Mouse (Mus musculus) right cerebral cortex, adult 2 months (tissue): ENCODE measurements around the gene Itsn1.

Source experiments
- DNase-seq, 2 experiments: peaks; one replicate each; pipeline ENCODE4 v3.0.0; 2021 to 2022; ENCODE audit warnings: low spot score in 2 of 2

The Itsn1 gene

DNA sequence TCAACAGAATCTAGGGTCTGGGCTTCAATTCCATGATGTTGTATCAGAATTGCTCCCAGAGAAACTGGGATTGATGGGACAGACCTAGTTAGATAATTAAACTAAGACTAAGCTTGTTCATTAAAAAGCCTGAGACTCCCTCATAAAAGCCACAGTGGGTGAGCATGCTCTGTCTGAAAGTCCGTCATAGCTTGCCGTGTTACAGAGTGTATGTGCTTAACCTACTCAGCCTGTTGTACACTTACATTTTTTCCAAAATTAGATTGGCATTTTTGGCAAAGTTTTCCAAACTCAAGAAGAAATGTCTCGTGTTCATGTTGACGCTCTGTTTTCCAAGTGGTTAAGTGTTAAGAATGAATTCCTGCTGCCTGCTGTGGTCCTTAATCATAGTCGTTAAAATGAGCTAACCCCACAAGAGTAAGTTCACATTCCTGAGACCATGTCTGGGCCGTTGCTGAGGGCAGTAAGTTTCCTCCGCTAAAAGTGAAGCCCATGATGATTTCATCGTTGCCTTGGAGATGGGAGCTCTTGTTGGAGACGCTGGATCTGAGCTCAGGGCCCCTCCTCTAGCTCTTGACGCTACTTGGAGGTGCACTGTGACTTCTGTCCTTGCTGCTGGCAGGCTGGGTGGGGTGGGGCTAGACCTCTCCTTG, 117.1 kb downstream of the Itsn1 start:
- DNase-seq, result no peak

DNA sequence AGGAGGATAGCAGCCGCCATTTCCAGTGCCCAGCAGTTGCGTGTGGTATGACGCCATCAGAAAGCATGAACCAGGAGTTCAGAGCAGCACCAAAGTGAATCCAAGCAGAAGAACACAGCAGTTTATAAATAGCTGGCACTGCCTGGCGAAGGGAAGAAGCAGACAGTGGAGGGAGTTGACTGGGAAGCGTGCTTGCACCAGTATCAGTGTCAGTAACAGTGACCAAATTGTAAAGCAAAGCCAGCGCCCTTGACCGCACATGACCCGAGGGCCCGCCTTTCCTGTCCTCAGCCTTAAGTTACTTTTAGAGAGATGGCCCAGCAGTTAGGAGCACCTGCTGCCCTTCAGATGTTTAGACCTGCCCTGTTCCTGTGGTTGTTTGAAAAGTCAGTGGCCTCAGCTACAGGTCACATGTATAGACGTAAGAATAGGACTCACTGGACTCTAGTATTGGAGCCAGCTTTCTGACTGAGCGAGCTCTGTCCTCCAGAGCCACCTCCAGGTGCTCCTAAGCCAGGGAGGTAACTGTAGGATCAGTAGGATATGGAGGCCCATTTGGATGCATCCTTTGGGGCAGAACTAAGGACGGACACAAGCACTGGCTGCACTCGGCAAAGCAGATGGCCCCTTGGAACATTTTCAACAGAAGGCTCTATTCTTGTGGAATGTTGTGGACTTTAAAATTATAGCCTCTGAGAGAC, 118.6 kb downstream of the Itsn1 start:
- DNase-seq, result no peak

DNA sequence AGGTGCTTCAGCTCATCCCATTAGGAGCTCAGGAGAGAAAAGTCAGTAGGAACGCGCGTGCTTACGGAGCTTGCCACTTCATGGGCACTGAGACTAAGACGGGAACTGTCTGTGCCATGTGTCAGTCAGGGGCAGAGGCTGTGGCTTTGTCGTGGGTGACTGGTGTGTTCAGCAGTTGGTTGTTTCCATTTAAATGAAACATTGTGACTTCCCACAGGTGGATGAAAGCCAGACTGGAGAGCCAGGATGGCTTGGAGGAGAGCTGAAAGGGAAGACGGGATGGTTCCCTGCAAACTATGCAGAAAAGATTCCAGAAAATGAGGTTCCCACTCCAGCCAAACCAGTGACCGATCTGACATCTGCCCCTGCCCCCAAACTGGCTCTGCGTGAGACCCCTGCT, 119.4 kb downstream of the Itsn1 start:
- DNase-seq, result no peak

DNA sequence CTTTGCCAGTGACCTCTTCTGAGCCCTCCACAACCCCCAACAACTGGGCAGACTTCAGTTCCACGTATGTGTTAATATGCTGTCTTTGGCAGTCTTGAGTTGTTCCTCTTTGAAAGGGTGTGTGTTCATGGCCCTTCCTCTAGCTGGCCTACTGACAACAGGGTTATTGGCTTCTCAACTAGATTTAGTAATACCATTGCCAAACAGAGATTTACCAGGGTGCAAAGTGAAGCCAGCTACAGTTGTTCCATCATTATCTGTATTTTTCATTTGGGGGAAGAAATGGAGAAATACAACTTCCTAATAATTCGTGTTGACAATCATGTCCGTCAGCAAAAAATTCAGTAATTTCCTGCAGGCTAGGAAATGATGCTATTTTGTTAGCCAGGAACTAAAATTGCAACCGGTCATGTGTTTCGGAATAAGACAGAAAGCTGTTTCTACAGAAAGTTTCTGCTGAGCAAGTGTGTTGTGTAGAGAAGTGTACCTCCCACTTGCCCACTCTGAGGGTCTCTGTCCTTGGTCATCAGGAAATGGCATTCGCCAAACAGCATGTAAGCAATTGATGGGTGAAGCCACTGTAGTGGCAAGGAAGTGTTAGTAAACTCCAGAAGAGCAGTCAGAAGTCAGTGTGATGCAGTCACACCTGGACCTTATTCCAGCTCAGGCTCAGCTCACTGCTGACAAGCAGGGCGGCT, 120.0 kb downstream of the Itsn1 start:
- no peak for DNase-seq

DNA sequence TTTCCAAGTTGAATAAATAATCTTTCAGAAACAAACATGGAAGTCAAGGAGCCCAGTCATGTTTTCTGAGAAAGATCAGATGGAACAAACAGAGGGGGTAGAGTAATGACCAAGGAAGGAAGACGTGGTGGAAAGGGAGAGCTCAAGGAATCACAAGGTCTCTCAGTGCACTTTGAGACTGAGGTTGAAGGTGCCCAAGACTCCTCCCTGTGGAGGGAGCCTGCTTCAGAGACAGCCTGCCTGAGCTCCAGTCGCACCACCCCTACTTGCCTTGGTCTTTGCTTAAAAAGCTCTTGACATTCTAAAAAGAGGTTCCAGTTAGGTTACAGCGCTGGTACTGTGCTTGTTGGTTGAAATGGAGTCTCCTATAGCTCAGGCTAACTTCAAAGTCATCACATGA, 121.1 kb downstream of the Itsn1 start:
- no peak for DNase-seq

DNA sequence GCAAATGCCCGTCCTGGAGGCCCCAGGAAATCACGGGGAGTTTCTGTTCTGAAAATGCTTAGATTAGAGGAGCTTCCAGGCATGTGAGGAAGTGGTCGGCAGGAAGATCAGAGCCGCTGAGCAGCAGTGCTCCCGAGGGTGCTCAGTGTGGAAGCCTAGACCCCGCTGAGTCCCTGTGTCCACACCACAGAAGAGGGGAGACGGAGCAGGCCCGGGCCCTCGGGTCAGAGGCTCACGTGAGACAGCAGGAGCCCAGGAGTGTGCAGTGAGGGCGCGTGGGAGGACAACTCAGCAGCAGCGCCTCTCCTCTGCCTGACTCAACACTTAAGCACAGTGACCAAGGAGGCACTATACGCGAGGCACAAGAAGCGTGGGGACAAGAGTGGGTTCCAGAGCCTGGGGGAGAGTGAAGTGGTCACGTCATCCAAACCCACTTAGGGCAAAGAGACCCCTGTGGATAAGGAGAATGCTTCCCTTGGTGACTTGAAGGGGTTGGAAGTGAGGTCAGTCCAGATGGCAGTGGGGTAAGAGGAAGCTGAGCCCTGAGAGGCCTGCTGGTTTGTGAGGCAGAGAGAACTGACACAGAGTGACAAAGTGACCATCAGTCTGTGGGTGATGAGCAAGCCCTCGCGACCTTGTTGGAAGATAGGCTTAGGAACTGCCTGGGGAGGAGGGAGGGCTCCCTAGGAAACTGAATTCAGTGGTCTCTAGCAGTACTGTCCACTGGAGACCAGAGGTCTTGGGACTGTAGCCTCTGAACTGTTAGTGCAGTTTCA, 122.6 kb downstream of the Itsn1 start:
- no peak for DNase-seq

DNA sequence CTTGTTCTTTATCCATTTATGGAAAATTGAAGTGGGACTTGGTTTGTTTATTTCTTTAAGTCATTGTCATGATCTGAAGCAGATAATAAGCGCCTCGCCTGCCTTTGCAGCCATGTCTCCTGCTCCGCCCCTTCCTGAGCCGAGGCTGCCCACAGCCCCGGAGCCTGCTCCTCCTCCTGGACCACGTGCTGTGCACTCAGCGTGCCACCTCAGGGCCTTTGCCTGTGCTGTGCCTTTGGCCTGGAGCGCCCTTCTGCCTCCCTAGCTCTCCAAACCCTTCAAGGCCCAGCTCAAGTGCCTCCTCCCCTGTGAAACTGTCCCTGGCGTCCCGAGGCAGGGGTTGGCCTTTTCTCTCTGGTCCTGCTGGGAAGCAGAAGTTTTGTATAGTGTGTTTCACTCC, 123.7 kb downstream of the Itsn1 start:
- no peak for DNase-seq

DNA sequence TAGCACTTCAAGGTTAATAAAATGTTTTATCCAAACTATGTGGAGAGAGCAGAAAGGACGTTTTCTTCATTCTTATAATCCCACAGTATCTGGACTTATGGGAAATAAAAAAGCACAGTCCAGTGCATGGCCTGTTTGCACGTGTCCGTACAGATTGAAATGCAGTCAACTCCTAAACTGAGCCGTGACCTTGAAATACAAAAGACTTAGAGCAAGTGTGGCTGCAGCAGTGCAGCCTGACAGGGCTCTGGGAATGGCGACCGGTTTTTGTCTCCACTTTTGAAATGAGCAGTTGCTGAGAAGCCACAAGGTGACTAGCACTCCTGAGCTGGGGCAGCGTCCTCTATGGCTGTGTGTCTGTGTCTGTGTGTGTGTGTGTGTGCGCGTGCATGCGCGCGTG, 124.1 kb downstream of the Itsn1 start:
- no peak for DNase-seq

DNA sequence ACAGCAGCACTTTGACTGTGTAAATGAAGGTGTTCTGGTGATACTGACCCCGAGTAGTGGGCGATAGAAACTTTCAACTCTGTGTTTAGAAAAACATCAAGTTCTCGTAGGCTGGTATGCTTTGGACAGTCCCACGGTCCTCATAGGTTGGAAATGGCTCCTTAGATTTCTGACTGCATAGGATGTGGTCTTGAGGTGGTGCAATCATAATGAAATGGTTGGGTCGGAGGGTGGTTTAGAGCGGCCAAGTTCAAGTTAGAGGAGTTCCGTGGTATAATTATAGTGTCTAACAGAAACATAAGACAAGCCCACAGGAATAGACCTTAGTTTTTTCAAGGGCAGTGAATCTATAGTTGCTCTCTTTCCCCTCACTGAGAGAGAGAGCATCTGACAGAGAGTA, 129.6 kb downstream of the Itsn1 start:
- DNase-seq, result no peak

DNA sequence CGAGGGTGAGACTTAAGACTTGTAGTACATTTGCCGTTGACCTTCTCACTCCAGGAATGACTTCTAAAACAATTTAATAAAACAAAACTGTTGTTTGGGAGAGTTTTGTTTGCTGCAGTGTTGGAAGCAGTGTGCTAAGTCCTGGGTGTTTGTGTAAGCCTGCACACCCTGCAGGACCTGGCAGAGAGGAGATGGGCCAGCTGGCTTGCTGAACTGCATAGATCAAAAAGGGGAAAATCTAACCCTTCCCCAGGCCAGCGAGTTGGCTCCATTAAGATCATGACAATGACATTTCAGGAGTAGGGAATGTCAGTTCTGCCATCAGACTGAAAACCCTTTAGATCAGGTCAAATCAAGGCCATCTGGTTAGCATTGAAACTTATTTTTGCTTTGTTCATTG, 130.1 kb downstream of the Itsn1 start:
- DNase-seq, result no peak

DNA sequence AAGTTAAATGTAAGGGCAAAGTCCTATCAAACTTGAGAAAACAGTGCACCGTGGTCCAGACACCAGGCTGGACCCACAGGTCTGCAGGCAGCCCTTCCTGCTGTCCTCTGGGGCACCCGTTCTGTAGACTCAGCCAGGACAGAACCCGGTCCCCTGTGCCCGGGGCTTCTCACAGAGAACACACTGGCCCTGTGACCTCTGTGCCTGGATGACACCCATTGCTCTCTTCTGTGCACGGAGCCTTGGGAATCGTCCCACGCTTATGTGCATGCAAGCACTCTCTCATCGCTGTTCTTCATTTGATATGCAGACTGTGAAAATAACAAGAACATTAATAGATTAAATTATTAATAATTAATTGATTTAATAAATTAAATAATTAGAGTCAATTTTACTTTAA, 130.9 kb downstream of the Itsn1 start:
- DNase-seq, result no peak

DNA sequence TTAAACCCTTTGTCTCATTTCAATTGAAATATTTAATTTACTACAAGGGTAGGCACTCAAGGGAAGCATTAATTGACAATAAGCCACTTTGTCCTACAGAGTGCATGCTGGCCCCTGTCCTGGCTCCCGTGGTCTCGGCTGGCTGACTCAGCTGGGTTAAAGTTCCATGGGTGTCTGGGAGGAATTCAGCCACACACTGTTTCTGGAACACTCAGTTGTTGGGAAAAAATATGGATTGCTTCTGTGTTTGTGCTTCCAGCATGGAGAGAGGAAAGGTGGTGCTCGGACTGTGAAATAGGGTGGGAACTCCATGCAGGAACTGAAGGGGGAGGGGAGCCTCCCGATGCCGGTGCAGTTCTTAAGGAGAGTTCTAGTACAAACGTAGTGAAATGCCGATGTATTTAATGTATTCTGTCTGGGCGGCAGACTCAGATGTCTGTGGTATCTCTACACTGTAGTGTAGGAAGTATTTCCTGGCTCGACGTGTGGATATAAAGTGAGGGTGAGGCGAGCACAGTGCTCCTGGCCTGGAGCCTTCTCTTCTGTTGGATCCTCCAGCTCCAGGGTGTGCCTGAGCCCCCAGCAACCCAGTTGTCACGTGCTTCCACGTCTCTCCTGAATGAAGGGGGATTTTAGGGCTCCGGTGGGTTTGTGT, 131.5 kb downstream of the Itsn1 start:
- no peak for DNase-seq

DNA sequence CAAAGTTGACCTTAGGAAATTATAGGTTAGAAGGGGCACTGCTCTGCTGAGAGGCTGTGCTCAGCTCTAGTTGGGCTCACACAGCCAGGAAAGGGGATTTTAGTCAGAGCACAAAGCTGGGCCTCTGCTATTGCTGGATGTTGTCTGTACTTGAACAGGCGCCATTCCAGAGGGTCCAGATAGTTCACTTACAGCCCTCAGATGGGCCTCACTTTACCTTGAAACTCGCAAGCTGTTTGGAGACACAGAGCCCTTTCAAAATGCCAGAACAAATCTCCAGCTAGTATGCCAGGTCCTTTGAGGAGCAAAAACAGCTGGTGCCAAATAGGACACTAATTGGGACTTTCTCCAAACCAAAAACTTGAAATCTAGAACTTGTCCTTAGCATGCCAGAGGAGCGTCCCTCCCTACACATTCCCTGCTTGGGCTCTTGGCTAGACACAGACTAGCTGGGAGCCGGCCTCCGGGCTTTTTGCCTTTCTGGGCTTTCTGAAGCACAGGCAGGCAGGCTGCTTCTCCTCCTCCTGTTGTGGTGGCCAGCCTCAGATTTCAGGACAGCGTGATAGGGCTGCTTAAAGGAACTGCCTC, 132.8 kb downstream of the Itsn1 start:
- DNase-seq, result peak in 1 of 2 experiments; percentile 42

DNA sequence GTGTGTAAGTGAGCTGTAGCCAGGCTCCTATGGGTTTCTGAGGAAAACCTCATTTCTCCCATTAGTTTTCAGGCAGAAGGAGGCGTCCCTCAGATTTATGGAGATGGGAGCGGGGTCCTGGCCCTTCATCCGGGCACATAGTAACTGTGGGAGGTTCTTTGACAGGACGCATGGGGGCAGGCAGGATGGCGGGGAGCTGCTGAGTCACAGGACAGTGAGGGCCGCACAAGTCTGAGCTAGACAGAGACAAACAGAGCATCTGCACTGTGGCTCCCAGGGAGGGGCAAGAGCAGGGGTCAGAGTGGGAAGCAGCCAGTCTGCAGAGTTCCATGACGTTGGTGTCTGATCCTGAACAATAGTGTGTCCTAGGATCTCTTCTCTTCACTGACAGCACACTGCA, 133.8 kb downstream of the Itsn1 start:
- no peak for DNase-seq

DNA sequence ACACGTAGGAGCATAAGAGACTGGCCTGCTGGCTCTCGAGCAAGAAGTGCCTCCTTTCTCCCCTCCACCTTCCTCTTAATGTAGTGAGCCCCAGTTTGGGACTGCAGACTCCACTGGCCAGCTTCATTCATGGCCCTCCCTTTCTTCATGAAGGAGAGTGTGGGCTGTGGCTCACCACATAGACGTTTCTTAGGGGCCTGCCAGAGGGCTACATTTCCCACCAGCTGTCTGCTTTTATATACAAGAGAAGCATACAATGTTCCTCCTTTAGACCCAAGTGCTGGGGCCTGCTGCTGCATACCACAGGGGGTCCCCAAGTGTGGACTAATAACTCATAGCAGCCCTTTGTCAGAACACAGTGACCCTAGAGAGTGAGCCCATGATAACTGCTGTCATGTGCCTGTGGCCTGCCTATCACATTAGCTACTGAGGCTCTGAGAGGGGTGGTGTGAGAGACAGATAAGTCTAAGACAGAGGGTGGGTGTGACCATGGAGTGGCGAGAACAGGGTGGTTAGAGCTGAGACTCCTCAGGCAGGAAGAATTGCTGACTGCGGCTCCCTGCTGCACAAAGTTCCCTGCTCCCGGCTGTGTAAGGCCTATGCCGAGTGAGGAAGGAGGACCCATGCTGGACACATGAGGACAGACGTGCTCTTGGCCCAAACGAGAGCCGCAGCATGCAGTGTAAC, 135.7 kb downstream of the Itsn1 start:
- no peak for DNase-seq

DNA sequence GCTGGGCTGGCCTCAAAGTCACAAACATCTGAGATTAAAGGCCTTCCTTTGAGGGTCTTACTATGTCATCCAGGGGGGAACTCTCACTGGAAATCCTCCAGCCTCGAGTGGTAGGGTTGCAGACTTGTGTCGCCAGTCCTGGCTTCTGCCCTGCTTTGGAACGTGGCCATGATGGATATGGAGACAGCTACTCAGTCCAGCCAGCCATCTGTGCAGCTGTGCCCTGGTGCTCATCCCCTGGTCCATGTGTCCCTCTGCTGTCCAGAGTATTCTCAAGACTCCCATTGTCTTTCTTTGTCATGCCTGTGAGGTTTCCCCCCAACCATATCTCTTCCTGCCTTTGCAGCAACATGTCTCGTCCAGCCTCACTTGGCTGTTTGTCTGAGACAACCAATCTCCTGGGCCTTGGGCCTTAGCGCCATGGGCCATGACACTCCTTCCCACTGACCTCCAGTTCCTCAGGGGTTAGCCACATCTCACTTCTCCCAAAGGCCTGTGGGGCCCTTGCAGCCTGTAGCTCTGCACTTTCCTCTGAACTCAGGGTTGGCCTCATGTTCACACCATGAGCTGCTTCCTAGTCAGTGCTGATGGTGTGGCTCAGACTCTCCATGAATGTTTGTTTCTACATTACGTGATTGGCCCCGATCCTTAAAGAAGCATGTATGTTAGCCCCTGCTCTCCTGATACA, 136.6 kb downstream of the Itsn1 start:
- DNase-seq, result no peak

DNA sequence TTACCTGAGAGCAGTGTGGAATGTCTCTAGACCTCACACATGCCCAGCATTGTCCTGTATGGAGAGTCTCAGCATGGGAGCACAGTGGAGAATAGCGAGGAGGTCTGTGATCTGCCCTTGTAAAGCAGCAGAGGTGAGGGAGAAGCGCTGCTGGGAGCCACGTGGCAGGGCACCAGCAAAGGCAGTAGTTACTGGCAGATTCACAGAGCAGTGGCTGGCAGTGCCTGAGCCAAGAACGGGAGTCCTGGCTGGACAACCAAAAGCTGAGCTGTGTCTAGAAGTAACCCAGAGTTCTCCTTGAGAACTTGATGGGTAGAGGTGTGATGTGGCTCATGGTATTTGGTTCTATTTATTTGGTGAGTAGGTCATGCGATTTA, 137.2 kb downstream of the Itsn1 start:
- DNase-seq, result no peak

DNA sequence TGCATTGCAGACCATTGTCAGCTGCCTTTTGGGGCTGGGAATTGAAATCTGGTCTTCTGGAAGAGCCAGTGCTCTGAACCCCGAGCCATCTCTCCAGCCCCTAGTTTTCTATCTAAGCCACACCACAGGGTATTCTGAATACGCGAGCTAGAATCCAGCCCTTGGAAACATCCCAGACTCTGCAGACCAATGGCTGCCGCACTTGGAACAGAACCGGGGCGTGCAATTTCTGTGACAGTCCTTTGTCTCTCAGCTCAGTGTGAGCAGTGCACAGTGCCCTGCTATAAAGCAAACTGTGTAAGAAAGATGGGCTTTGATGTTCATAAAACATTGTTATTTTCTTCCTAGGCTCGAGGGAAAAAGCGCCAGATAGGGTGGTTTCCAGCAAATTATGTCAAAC, 138.6 kb downstream of the Itsn1 start:
- DNase-seq, result no peak

DNA sequence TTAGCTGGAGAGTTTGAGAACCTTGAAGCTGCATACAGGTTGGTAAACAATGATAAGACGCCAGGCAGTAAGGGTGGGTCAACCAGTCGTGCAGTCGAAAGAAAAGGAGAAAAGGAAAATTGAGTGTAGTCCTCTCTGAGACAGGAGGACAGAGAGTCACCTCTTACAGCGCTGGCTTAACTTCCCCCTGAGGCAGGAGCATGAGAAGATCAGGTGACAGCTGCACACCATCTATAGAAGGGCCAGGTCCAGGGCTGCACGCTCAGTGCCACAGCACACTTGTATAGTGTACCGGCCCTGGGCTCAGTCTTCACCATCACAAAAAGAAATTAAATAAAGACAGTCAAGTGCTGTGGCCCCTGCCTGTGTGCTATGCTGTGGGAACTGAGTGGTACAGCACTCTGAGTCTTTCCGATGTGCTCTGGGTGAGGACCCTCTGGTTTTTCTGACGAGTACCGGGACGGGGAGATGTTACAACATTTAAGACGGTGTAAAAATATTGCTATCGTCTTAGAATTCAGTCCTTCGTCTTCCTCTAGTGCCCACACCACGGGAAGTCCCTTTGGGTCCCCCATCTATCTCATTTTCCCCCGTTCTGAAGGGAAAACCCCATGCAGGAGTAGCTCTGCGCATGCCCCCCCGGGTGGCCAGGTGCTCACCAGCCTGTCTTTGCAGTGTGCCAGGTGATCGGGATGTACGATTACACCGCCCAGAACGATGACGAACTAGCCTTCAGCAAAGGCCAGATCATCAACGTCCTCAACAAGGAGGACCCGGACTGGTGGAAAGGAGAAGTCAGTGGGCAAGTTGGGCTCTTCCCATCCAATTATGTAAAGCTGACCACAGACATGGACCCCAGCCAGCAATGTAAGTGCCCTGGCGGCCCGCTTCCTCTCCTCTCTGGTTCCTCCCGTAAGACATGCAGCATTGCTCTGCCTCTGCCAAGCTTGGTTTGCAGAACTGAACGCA, 140.1 kb downstream of the Itsn1 start:
- no peak for DNase-seq
